Mouse (Mus musculus): ENCODE data around the gene Ap4s1.

DNA sequence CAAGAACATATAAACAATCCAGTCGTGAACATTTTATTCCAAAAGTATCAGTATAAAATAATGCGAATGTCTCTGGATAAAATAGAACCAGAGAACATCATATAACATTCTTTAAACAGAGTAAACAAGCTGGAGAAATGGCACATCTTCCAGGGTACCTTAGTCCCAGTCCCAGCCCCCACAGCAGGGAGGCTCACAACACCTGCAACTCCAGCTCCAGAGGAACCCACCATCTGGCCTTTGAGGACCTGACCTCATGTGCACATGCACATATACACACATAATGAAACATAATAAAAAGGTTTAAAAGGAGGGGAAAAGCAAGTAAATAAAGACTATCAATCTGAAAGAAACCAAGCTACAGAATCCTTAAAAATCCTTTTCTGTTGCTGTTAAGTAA lies 2.3 kb upstream of the Ap4s1 start:
- TF ChIP-seq CTCF (IDR thresholded peaks at IDR 0.05; ENCODE audit: low read depth) (no peak), EP300 (IDR thresholded peaks at IDR 0.05; ENCODE audit: low read depth) (no peak)

Data from liver, embryonic 14.5 days (tissue).